Mouse (Mus musculus) heart, adult 2 months (tissue): Measurements from ENCODE around the gene B4galnt3.

ENCODE experiments used
- CTCF ChIP-seq: fragments of 200-600 bp; IDR thresholded peaks from 2 replicates; pipeline ENCODE4 v1.8.1; 2022; ENCODE audit warnings: antibody characterized with exemption, mild to moderate bottlenecking, moderate library complexity
- EP300 ChIP-seq: fragments of 200-500 bp; IDR thresholded peaks from 2 replicates; pipeline ENCODE4 v1.6.1; 2011; ENCODE audit warnings: low read depth, low read length, control low read depth; ENCODE audit not compliant: insufficient read depth
- POLR2A ChIP-seq: fragments of 200-500 bp; IDR thresholded peaks from 2 replicates; pipeline ENCODE4 v1.6.1; 2011; ENCODE audit warnings: mild to moderate bottlenecking, low read depth, low read length, control low read depth; ENCODE audit not compliant: insufficient read depth

GRCm38 (mm10) chr6:120312443-120312842 lies 18.1 kb upstream of the B4galnt3 start:
- no peak for TF ChIP-seq CTCF
- TF ChIP-seq POLR2A = no peak
- TF ChIP-seq EP300 = no peak
